Mouse (Mus musculus) Muller cell, postnatal 12 days (primary cell): Measurements from ENCODE around the gene Foxp4.

Experiments used
- DNase-seq: peaks from one replicate; pipeline ENCODE4 v3.0.0-alpha.2; 2015; ENCODE audit errors: inconsistent ontology term

Foxp4 gene

DNA sequence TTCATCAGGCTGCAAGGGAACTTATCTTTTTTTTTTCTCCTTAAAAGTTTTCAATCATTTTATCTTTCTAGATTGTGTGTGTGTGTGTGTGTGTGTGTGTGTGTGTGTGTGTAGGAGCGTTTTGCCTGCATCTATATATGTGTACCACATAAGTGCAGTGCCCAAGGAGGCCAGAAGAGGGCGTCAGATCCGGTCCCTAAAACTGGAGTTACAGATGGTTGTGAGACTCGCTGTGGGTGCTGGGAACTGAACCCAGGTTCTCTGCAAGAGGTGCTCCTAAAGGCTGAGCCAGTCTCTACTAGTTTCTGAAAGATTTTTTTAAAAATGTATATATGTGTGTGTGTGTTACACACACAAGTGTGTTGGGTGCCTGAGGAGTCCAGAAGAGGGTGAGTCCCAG is 5.0 kb upstream of the Foxp4 start:
- no peak for DNase-seq

DNA sequence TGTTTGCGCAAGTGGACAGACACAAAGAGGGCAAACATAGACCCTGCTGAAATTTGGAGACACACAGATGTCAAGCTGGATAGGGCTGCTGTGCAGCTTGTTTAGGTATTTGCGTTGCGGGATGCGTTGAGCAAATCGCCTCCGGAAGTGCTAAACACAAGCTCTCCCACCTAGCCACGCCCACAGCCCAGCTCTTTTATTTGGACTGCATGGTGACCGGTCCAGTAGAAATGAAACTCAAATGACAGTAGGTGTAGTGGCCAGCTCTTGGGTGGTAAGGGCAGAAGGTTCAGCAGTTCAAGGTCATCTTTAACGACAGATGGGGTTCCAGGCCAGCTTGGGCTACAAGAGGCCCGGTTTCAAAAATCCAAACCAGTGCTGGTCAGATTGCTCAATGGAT is 1.5 kb upstream of the Foxp4 start:
- DNase-seq: no peak

DNA sequence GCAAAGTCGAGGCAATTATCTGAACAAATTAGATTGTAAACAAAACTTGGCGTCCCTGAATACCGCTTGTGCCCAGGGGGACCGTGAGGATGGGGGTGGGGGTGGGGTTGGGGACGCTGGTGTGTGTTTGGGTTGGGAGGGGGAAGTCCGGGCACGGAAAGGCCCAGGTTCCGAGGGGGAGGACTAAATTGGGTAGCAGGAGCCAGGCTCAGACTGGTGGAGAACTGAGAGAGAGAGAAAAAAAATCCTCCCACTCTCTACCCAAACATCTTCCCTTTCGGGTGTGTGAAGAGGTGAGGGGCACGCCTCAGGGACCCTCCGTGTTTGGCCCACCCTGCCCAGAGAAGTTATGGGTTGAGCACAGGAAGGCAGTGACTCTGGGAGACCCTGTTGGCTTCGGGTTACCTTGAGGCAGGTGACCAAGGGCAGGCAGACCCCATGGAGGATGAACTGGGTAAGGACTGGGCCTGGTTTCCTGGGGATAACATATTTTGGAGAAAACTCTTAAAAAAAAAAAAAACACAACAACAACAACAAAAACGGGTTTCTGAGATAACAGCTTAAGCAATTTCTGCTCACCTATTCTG is 988 bp upstream of the Foxp4 start:
- DNase-seq: no peak

DNA sequence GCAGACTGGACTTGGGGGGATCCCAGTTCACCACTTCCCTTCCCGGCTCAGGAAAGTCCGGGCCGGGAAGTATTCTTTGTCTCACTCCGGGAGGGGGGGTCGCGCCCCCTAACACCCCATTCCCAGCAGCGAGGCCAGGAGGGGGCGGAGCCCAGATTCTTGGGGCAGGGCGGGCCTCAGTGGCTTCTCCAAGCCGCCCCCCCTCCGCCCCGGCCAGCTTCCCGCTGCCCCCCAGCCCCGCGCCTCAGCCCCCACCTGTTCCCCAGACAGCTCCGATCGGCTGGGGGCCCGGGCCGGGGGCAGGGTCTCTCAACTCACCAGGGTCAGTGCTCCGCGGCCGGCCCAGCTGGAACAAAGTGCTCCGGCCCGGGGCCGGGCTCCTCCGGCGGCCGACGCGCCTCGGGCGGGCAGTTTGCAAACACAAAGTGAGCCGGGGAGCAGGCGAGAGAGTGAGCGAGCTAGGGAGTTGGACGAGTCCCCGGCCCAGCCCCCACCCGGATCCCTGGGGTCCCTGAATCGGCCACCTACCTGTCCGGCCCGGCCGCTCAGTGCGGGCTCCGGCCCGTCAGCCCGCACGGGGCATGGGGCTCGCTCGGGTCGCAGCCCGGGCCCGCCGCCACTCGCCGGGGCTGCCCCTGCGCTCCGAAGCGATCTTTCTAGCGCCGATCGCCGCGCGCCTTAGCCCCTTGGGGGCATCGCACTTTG is 615 bp downstream of the Foxp4 start:
- peak; percentile 74 for DNase-seq

DNA sequence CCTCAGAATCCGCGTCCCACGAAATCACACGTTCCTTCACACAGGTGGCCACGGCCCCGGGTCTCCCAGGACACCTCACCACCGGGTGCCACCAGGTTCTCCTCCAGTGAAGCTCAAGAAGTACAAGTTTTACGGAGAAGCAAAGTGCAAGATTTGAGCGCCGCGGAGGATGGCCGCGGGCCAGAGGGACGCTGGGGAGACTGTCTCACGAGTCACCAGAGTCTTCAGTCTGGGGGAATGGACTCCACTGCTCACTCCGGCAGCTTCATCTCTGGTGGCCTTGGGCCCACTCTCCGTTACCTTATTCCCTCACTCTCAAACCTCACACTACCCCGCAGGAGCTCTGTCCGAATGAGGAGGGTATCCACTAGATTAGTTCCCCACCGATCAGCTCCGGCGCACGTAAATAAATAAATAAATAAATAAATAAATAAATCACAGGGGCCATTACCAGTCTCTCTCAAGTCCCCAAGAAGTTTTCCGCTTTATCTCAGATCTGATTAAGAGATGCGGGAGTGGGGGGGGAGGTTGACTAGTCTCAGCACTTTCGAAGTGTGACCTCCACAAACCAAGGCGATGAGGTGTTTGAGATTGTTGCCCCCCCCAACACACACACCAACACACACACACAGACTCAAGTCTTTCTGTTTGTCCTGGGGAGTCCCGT is 1.3 kb downstream of the Foxp4 start:
- peak; percentile 52 for DNase-seq

DNA sequence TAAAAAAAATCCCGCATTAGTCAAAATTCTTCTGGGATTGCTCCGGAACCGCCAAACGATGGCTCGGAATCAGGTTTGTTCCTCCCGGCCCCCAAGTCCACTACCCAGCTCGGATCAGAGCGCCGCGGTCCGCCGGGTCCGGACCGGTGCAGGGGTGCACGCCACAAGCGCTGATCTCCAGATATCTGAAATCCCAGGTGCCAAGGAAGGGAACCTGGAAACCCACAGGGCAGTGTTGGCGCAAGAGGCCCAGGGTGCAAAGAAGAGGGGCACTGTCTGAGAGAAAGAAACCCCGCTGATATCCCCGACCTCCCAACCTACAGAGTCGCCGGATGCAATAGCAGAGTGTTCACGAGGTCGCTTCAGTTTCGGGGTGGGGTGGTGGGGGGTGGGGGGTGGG is 1.9 kb downstream of the Foxp4 start:
- DNase-seq: no peak

DNA sequence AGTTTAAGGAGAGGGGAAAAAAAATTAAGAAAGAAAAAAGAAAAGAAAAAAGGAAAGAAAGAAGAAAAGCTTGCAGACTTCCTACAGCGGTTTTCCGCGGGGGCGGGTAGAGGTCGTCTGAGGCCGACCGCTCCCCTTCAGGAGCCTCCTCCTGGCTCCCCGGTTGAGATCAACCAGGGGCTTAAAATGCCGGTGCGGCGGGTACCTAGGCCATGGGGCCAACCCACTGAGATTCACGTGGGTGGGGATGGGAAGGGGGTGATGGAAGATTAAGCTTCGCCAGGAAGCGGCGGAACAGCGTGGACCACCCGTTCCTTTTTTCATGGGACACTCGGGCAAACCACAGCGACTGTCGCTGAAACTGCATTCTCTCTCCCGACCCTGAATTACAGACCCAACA is 2.3 kb downstream of the Foxp4 start:
- no peak for DNase-seq

DNA sequence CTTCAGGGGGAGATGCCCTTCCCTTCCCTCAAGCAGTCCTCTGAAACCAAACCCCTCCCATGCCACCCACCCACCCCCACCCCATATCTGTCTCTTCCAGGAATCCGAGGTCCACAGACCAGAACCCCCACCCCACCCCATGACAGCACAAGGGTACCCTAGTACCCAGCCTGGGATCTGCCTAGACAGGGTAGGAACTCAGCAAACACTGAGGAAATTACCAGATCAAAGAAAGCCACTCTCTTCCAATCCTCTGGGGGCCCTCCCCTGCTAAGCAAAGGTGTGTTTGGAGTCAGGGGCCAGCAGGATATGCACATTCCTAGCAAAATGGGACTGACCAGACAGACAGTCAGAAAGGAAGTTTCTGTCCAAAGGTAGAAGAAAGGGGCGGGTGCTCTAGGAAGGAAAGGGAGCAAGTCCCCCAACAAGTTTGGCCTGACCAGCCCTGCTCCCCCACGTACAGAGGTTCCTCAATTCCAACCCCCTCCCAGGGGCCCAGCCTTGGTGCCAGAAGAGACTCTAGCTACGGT is 3.2 kb downstream of the Foxp4 start:
- DNase-seq: no peak

DNA sequence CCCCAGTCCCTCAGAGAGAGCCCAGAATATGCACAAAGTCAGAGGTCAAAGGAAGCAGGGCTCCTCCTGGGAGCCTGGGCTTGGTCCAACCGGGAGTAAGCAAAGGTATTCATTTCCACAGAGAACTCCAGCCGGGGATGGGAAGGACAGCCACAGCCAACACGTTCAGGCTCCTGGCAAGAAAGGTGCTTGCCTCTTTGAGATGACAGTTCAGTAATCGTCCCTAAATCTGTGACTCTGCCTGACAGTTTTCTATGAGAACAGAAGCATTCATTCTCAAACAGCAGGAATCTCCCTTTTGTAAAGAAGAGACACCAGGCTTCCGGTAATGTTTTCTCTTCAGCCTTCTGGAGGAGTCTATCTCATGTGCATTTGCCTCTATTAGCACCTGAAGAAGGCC is 4.6 kb downstream of the Foxp4 start:
- no peak for DNase-seq

DNA sequence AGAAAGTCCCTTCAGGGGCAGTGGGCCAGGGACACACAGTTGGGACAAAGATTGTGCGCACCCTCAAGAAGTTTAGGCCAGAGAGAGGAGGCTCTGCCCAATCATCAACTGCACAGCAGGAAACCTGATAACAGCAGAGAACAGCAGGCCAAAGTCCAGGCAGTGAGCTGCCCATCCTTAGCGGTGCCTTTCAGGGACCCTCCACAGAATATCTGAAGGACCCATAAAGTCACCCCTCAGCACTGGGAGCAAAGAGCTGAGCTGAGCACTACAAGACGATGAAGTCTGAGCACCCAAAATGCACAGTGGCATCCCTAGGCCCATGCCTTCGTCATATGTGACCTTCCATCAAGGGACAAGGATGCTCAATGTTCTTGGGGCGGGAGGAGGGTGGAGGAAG is 6.5 kb downstream of the Foxp4 start:
- no peak for DNase-seq

DNA sequence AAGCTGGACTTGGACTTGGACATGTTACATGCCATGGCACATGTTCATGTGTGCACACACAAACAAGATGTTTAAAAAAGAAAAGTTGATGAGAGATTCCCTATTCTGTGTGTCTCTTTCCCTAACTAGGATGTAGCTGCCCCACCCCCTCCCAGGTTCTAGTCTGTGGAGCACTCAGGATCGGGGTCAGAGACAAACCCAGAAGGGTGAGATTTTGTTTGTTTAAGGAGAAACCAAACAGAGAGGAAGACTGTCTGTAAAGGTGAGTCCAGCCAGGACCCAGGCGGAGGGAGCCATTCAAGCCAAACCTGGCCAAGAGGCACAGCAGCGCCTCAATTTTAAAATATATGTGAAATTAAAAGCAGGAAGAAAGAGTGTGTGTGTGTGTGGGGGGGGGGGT is 7.2 kb downstream of the Foxp4 start:
- DNase-seq: no peak

DNA sequence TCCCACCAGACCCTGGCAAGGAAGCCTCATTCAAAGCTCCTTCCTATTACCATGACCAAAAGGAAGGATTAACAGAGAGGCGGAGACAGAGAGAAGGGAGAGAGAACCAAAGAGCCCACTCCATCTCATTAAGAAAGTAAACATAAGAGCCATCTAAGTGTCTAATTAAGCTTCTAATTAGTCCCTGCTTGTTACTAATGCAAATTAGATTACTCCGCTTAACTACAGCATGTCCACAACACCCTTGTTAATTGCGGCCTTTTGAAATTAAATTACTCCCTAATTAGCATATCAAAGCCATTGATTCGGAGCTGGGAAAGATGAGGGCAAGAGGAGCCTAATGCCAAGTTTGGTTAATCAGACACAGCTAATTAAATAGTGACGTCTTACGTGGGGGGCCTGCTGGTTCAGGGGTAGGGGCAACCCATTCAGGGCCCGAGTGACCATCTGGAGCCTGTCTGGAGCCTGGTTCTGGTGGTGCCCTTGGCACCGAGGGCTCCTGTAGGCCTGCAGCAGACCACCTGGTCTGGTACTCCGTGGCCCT is 9.7 kb downstream of the Foxp4 start:
- no peak for DNase-seq

DNA sequence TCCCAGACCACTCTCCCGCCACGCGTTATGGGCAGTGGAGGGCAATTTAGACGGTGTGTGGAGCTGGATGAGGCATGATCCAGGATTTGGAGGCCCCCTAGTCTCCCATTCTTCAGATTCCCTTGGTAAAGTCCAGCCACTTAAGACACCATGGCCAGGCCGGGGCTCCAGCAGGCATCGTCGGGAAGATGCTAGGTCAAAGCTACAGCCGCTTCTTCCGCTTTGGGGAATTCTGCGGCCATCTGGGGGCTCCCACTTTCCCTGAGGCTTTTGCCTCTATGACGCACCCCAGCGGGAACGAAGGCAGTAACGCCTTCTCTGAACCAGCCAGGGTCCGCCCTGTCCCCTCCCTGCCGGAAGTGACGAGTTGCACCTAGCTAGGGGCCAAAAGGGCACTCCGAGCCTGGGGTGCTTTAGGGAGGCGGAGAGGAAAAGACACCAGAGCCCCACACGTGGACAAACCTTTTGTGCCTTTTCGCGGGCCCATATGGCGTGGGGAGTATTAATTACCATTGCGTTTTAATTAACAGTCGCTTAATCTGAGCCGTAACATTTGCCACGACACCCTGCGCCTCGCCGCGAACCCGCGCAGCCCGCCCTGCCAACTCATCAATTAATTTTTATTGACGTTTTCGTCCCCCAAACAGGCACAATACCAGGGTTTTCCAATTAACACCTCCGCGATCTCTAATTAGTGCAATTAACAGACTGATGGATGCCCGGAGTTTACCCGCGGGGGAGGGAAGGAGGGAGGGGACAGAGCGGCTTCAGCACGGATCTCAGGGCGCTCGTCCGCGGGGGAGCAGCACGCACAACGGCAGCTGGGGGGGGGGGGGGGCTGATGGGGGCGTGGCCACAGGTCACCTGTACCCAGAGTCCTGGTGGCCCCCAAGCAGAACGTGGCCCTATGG is 15.1 kb downstream of the Foxp4 start:
- DNase-seq: peak; percentile 67

DNA sequence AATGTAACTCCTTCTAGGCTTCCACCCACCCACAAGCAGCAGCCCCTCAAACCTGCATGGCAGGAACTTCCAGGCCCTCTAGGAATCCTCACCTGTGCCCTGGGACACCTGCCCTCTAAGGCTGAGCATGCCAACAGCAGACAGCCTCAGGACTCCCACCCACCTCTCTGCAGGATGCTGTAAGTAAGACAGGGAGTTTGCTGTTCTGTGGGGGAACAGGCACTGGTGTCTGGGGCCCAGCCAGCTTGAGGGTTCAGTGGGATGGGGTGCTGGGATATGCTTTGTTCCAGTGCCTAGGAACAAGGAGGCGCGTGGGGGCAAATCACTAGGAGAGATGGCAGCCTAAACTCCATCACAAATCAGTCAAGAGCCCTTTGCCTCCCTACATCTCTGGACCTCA is 16.4 kb downstream of the Foxp4 start:
- DNase-seq: no peak

DNA sequence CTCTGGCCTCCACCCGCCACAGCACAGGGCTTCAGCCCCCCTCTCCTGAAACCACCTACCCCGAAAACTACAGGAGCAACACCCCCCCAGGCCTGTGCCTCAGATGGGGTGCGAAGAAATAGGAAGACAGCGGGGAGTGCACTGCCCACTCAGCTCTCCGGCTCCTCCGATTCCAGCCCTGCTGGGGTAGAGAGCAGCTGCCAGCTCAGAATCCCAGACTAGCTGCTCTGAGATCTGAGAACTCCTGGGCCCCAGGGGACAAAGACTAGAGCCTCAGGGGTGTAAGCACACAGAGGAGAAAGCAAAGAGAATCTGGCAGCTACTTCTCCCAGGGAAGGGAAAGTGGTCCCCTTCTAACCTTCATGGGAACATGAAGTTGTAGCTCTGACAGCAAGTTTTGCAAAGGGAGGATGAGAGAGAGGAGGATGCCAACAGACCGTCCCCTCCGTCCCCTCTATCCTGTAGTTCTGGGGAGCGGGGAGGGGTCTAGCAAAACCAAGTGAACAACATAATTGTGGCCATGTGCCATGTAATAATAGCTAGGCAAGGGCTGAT is 17.0 kb downstream of the Foxp4 start:
- no peak for DNase-seq

DNA sequence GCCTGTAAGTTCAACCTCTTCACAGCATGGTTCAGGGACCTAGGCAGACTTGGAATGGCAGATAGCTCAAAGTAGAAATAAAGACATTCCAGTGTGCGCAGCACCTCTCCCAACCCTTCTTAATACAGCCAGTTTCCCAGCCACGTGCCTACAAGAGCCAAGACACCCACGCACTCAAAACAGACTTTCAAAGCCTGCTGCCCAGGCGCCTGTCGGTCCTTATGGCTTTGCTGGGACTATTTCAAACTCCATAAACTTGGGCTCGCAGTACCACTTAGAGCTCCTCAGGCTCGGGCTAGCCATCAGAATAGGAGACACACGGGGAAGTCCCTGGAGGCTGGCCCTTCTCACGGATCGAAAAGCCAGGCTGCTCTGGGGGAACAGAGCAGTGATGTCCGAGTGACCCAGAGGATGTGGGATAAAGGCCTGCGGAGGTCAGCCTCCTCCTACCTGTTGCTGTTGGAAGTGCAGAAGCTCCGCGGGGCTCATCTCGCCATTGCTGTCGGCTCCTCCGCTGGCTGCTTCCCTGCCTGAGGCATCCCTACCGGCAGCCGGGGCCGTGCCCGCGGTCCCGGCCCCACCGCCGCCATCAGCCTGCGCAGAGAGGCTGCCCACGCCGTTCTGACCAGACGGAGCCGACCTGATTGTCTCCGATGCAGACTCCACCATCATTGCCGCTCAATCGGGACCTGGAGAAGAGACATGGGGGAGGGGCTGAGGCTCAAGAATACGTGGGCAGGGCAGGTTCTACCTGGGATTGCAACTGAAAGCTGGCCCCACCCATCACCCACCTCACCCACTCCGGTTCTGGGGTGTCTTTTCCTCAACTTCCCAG is 20.4 kb downstream of the Foxp4 start:
- no peak for DNase-seq

DNA sequence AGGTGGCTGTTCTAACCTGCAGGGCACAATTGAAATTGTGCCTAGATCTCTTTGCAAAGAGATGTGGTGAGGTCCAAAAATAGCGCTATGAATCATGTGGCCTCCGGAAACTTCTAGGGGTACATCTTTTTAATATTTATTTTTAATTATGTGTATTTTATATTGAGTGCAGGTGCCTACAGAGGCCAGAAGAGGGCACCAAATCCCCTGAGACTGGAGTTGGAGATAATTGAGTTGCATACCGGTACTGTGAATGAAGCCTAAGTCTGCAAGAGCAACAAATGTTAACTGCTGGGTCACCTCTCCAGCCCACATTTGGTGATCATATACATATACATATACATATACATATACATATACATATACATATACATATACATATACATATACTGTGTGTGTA is 22.7 kb downstream of the Foxp4 start:
- DNase-seq: no peak

DNA sequence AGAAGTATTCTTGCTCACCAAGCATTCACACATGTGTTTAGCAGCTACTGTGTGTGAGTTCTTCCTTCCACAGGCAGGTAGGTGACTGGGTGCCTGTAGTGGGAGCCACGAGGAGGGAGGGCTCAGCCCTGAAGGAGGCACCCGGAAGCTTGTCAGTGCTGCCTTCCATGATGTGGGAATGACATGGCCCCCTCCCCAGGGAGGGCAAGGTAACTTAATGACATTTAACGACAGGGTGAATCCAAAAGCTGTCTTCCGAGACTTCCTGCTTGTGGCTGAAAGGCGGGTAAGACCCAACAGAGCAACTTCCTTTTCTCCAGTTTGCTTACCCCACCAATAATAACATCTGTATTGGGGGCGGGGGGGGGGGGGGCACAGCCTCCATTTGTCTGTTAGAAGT is 23.7 kb downstream of the Foxp4 start:
- DNase-seq: no peak

DNA sequence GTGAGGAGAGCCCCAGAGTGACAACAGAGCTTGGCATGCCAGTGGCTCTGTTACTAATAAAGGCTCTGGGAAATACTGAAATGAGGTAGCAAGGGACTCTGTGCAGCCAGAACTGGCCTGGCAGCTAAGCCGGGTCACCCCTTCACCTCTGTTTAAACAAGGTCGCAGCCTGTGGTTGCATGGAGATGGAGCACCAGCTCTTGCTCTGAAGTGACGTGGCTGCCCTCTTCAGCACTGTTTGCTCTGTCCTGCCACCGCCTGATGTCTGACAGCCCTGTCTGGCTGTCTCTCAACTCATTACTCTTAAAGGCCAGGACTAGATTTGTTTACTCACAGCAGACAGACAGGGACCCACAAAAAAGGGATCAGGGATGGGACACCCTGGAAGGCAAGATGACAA is 25.3 kb downstream of the Foxp4 start:
- no peak for DNase-seq

DNA sequence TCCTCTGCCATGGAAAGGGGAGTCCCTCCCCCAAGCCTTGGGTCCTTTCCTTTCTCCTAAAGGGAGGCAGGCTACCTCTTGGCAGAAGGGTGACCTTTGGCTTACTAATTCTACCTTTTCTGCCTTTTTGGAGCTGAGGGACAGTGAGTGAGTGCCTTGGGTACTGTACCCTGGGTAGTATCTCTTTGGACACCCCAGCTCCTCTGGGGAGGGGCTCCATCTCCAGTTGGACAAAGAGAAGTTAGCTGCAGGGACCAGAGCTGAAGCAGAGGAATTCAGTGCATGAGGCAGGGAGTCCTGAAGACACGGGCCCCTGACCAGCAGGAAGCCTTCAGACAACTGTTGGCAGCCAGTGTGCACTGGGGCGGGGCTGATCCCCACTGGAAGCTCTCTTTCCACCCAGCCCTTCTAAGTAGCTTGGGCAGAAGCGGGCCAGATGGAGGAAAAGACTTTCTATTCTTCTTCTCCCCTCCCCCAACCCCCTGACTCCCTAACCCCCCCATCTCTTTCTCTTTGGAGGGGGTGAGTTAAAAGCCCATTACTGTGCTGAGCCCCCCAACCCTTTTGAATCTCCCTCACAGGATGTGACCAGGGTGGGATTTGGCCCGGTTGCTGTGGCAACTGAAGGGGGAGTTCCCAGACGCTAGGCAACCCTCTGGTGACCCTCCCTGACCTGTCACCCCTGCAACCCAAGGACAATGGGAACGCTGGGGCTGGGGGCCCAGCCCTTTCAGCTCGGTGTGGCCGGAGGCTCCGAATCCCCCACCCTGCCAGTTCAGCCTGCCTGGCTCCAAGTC is 26.3 kb downstream of the Foxp4 start:
- peak; percentile 35 for DNase-seq
